Mouse (Mus musculus) ES-Bruce4 (cell line): ENCODE measurements around the gene Kif2c.

ENCODE experiments used
- CTCF ChIP-seq: IDR thresholded peaks from one replicate; pipeline ENCODE4 v1.8.1; 2011; ENCODE audit warnings: low read depth, low read length
- EP300 ChIP-seq: IDR thresholded peaks from 2 replicates; pipeline ENCODE4 v1.6.1; 2011; ENCODE audit warnings: low read depth, low read length; ENCODE audit not compliant: insufficient read depth
- POLR2A ChIP-seq: IDR thresholded peaks from one replicate; pipeline ENCODE4 v1.8.1; 2011; ENCODE audit warnings: low read length; ENCODE audit not compliant: insufficient read depth

GRCm38 (mm10) chr4:117115592-117115991 is 66.8 kb downstream of the Kif2c start:
- no peak for TF ChIP-seq CTCF
- no peak for TF ChIP-seq POLR2A
- TF ChIP-seq EP300 = no peak
